In the genomic region with DNA sequence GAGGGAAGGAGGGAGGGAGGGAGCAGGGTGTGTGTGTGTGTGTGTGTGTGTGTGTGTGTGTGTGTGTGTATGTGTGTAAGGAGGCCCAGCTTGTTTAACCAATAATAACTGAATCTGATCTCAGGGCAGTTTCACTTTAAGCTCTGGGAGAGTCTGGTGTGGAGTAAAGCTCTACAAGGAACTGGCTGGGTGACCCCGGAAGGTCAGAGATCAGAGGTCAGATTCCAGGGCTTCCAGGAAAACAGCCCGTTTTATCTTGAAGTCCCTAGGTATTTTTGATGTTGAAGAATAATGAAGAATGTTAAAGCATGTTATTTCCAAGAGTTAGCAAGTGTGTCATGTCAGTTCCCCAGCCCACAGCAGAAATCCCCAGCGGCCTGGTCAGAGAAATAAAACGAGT, we compare ENCODE assay signal across 14 mouse cellular contexts.
A peak's percentile ranks its signal among the peaks of the same experiment; 100 is the strongest.
DNase-seq lines count a peak whose midpoint lies in the region; ATAC-seq lines count a peak whose summit lies in the region.
"Had no signal": no experiment of that assay in that cellular context is flagged by ENCODE, and none has a peak within 500 bp of the region (broad histone marks: within the 10 kb centered on the region; RNA-seq: fewer than 3 reads in every experiment).

No protein-coding gene starts in this region.

- no peaks in the 10 kb centered on the region for H3K36me3 ChIP-seq in heart, embryonic 12.5 days
- H3K36me3 ChIP-seq in kidney, embryonic 14.5 days (ENCODE audit: control insufficient read depth, insufficient read depth, low read length), result no peaks in the 10 kb centered on the region
- H3K36me3 ChIP-seq in heart, embryonic 16.5 days (ENCODE audit: control insufficient read depth, insufficient read depth), result no peaks in the 10 kb centered on the region
- H3K36me3 ChIP-seq: kidney, embryonic 15.5 days; limb, embryonic 13.5 days; stomach, embryonic 15.5 days had no signal

- H3K4me1 ChIP-seq in heart, embryonic 12.5 days (replicated peaks), result peaks cover 5% of the 10 kb centered on the region
- H3K4me1 ChIP-seq in kidney, embryonic 14.5 days (ENCODE audit: control insufficient read depth, insufficient read depth, low read length), result peaks cover 4% of the 10 kb centered on the region; the same call in 1 of the 2 replicates
- H3K4me1 ChIP-seq in heart, embryonic 16.5 days (ENCODE audit: control insufficient read depth, insufficient read depth, low read length), result 0 out of 2 replicates have a peak, but pooled peaks cover 6% of the 10 kb centered on the region
- H3K4me1 ChIP-seq: stomach, embryonic 15.5 days had no signal

- H3K4me2 ChIP-seq in heart, embryonic 12.5 days, result 0 out of 2 replicates have a peak overlapping the region, but pooled peaks have one; percentile 2
- H3K4me2 ChIP-seq in kidney, embryonic 14.5 days (replicated peaks; ENCODE audit: low read depth, low read length), result no peak overlapping the region
- peak overlapping the region; percentile 55 for H3K4me2 ChIP-seq in heart, embryonic 16.5 days (ENCODE audit: low read depth, low read length)
- H3K4me2 ChIP-seq: kidney, embryonic 15.5 days; limb, embryonic 13.5 days; stomach, embryonic 15.5 days had no signal

- ATAC-seq in heart, embryonic 12.5 days (ENCODE audit: insufficient number of reproducible peaks, low FRiP score), result no peak
- no peak for ATAC-seq in kidney, embryonic 14.5 days (ENCODE audit: low FRiP score, low TSS enrichment)
- no peak for ATAC-seq in heart, embryonic 16.5 days (replicated peaks; ENCODE audit: extremely low read depth, insufficient read depth, low FRiP score)
- ATAC-seq: hindbrain, embryonic 16.5 days had no signal

- no peak overlapping the region for H3K9ac ChIP-seq in heart, embryonic 12.5 days
- no peak overlapping the region for H3K9ac ChIP-seq in kidney, embryonic 14.5 days (ENCODE audit: low read depth, low read length)
- peak overlapping the region; percentile 5; the same call in 1 of the 2 replicates for H3K9ac ChIP-seq in heart, embryonic 16.5 days (ENCODE audit: low read length)
- H3K9ac ChIP-seq: kidney, embryonic 15.5 days; limb, embryonic 13.5 days; liver, embryonic 14.5 days; stomach, embryonic 15.5 days had no signal

- 56% methylated on average over 4 of the region's 4 CpGs for WGBS in heart, embryonic 12.5 days
- WGBS in kidney, embryonic 14.5 days, result 58% methylated on average over 4 of the region's 4 CpGs
- 50% methylated on average over 4 of the region's 4 CpGs for WGBS in heart, embryonic 16.5 days

- intact Hi-C loops in heart, postnatal 36 days (cut with DNase I), result no loop called here

- H3K27me3 ChIP-seq in heart, embryonic 12.5 days (replicated peaks), result no peaks in the 10 kb centered on the region
- H3K27me3 ChIP-seq in kidney, embryonic 14.5 days (ENCODE audit: control insufficient read depth, insufficient read depth, low read length), result no peaks in the 10 kb centered on the region
- H3K27me3 ChIP-seq in heart, embryonic 16.5 days (ENCODE audit: control insufficient read depth, insufficient read depth, low read length), result no peaks in the 10 kb centered on the region
- H3K27me3 ChIP-seq: kidney, embryonic 15.5 days; limb, embryonic 13.5 days; stomach, embryonic 15.5 days had no signal

- peak overlapping the region; percentile 44 for H3K27ac ChIP-seq in heart, embryonic 12.5 days (ENCODE audit: poor library complexity, severe bottlenecking)
- H3K27ac ChIP-seq in kidney, embryonic 14.5 days (ENCODE audit: low read depth, low read length), result no peak overlapping the region
- H3K27ac ChIP-seq in heart, embryonic 16.5 days (ENCODE audit: low read length), result peak overlapping the region; percentile 73
- H3K27ac ChIP-seq: kidney, embryonic 15.5 days; limb, embryonic 13.5 days; liver, embryonic 14.5 days; stomach, embryonic 15.5 days had no signal

- peaks cover 4% of the 10 kb centered on the region; the same call in 1 of the 2 replicates for H3K9me3 ChIP-seq in heart, embryonic 12.5 days (replicated peaks)
- H3K9me3 ChIP-seq in kidney, embryonic 14.5 days (ENCODE audit: control insufficient read depth, low read length), result no peaks in the 10 kb centered on the region
- no peaks in the 10 kb centered on the region for H3K9me3 ChIP-seq in heart, embryonic 16.5 days (replicated peaks; ENCODE audit: control insufficient read depth, low read length)
- H3K9me3 ChIP-seq: kidney, embryonic 15.5 days; limb, embryonic 13.5 days; stomach, embryonic 15.5 days had no signal

- DNase-seq in heart, postnatal 36 days, result no peak
- DNase-seq in kidney, postnatal 10 days, result peak; percentile 55
- peak; percentile 66 for DNase-seq in embryo, embryonic 10.5 days (ENCODE audit: low spot score)
- no peak for DNase-seq in cerebellum, adult 8-10 months
- DNase-seq: cerebellum, adult 2 months; gastrocnemius, postnatal 14 days had no signal

- H3K4me3 ChIP-seq in heart, embryonic 12.5 days, result no peak overlapping the region
- H3K4me3 ChIP-seq in kidney, embryonic 14.5 days (ENCODE audit: low read length), result no peak overlapping the region
- H3K4me3 ChIP-seq in heart, embryonic 16.5 days (ENCODE audit: low read length), result peak overlapping the region; percentile 28; the same call in 1 of the 2 replicates
- H3K4me3 ChIP-seq: kidney, embryonic 15.5 days; limb, embryonic 13.5 days; stomach, embryonic 15.5 days had no signal

Comparison
In these comparisons a context has a peak if more than half of its experiments do, and no peak if none do; other contexts are left out.
1. DNase-seq: peak in kidney, postnatal 10 days (single experiment) and embryo, embryonic 10.5 days (single experiment); none in heart, postnatal 36 days (0 of 2) and cerebellum, adult 8-10 months (single experiment).